Mouse (Mus musculus): ENCODE data around the gene Slc35e3. TPM values are rescaled to one million over a fixed set of nuclear protein-coding genes. Genes with fewer than 3 reads are reported as not detected.

Slc35e3 gene
- polyA plus RNA-seq, 1 experiment = not detected

DNA sequence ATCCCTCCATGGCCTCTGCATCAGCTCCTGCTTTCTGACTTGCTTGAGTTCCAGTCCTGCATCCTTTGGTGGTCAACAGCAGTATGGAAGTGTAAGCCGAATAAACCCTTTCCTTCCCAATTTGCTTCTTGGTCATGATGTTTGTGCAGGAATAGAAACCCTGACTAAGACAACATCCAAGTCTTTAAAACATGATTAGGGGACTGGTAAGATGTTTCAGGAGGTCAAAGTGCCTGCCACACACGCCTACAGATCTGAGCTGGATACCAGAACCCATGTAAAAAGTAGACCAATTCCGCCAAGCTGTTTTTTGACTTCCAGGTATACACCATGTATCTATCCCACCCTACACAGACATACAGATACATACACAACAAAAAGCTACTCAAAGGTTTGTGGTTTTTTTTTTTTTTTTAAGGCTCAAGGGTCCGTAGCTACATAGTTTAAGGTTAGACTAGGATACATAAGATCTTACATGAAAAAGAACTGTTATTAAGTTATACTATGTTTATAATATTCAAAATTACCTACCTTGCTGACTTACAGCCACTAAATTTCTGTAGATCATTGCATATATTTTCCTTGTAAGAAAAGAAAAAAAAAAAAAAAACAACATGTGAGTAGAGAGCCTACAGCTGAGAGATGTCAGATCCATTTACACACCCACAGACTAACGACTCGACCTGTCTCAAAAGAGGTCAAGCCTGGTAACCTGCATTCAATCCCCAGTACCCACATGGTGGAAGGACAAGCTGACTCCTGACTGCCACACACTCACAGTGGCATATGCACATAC, 44.9 kb downstream of the Slc35e3 start:
- Histone ChIP-seq H3K36me3 (ENCODE audit: control insufficient read depth) (peaks cover 97% of the 10 kb centered on the region), H3K4me1 (ENCODE audit: control insufficient read depth) (peaks cover 6% of the 10 kb centered on the region), H3K4me3 (replicated peaks) (no peak overlapping the region), H3K27me3 (ENCODE audit: control insufficient read depth) (no peaks in the 10 kb centered on the region), H3K9me3 (ENCODE audit: control insufficient read depth, low read length) (peaks cover 9% of the 10 kb centered on the region)
- no peak for TF ChIP-seq GATA1 (IDR thresholded peaks at IDR 0.05; ENCODE audit: low read length)
- TF ChIP-seq TAL1 (IDR thresholded peaks at IDR 0.05; ENCODE audit: low read length) = no peak

DNA sequence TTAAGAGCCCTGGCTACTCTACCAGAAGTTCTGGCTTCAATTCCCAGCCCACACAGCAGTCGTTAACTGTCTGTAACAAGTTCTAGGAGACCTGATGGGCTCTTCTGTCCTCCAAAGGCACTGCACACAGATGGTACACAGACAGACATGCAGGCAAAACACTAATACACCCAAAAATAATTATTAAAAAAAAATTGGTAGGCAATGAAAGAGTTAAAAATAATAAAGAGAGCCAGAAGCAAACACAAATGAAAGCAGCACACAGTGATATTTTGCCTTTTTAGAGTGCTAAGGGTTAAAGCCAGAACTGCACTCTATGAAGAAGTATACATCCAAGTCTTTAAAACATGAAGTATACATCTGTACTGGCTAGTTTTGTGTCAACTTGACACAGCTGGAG, 45.7 kb downstream of the Slc35e3 start:
- H3K4me1 ChIP-seq (ENCODE audit: control insufficient read depth) = peaks cover 6% of the 10 kb centered on the region
- H3K27me3 ChIP-seq (ENCODE audit: control insufficient read depth) = no peaks in the 10 kb centered on the region
- peaks cover 99% of the 10 kb centered on the region for H3K36me3 ChIP-seq (ENCODE audit: control insufficient read depth)
- no peak overlapping the region for H3K4me3 ChIP-seq (replicated peaks)
- TF ChIP-seq TAL1 (IDR thresholded peaks at IDR 0.05; ENCODE audit: low read length) = no peak
- no peak for TF ChIP-seq GATA1 (IDR thresholded peaks at IDR 0.05; ENCODE audit: low read length)
- H3K9me3 ChIP-seq (ENCODE audit: control insufficient read depth, low read length) = peaks cover 9% of the 10 kb centered on the region

DNA sequence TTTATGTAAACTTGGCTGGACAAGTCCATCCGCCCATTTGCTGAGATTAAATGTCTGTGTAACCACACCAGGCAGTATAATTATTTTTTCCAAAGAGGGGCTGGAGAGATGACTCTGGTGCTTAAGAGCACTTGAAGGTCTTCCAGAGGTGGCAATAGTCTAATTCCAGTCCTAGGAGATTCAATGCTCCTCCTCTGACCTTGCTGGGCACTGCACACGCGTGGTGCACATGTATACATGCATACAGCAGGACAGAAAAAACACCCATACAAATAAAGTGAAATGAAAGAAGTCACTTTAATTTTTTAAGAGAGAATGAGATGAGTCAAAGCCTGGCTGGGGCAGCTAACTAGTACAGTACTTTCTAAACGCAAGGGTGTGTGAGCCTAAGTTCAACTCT, 46.3 kb downstream of the Slc35e3 start:
- H3K4me1 ChIP-seq (ENCODE audit: control insufficient read depth) = peaks cover 6% of the 10 kb centered on the region
- H3K4me3 ChIP-seq (replicated peaks) = no peak overlapping the region
- H3K9me3 ChIP-seq (ENCODE audit: control insufficient read depth, low read length) = peaks cover 9% of the 10 kb centered on the region
- TF ChIP-seq TAL1 (IDR thresholded peaks at IDR 0.05; ENCODE audit: low read length) (no peak), GATA1 (IDR thresholded peaks at IDR 0.05; ENCODE audit: low read length) (no peak)
- peaks cover 99% of the 10 kb centered on the region for H3K36me3 ChIP-seq (ENCODE audit: control insufficient read depth)
- no peaks in the 10 kb centered on the region for H3K27me3 ChIP-seq (ENCODE audit: control insufficient read depth)

DNA sequence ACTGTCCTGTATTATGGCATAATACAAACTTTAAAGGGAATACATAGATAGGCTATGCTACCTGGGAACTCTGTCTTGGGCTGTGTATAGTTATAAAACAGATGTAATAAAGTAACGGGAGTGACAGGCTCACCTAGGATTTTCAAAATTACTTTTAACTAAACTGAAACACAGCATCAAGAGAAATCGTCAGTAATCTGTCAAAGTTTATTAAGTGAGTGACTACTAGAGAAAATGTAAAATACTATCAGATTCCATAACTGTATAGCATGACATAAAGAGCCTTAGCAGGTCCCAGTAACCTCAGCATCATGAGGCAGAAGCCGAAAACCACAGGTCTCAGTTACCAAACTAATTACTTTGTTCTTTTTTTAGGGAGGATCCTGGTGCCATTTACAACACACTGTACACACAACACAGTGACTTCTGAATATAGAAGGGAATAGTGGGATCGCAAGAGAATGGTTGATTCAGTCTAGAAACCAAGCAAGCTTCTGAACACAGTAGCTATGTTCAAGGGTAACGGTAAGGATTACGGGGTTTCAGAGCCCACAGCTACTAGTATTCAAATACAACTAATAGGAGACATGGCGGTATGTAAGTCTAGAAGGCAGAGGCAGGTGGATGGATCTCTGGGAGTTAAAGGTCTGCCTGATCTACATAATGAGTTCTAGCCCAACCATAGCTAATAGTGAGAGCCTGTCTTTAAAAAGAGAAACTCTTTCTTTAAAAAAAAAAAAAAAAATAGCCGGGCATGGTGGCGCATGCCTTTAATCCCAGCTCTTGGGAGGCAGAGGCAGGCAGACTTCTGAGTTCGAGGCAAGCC, 47.6 kb downstream of the Slc35e3 start:
- Histone ChIP-seq H3K4me1 (ENCODE audit: control insufficient read depth) (peaks cover 6% of the 10 kb centered on the region), H3K27me3 (ENCODE audit: control insufficient read depth) (no peaks in the 10 kb centered on the region), H3K4me3 (replicated peaks) (no peak overlapping the region), H3K9me3 (ENCODE audit: control insufficient read depth, low read length) (peaks cover 9% of the 10 kb centered on the region), H3K36me3 (ENCODE audit: control insufficient read depth) (peaks cover 98% of the 10 kb centered on the region)
- no peak for TF ChIP-seq GATA1 (IDR thresholded peaks at IDR 0.05; ENCODE audit: low read length)
- TF ChIP-seq TAL1 (IDR thresholded peaks at IDR 0.05; ENCODE audit: low read length) = no peak

DNA sequence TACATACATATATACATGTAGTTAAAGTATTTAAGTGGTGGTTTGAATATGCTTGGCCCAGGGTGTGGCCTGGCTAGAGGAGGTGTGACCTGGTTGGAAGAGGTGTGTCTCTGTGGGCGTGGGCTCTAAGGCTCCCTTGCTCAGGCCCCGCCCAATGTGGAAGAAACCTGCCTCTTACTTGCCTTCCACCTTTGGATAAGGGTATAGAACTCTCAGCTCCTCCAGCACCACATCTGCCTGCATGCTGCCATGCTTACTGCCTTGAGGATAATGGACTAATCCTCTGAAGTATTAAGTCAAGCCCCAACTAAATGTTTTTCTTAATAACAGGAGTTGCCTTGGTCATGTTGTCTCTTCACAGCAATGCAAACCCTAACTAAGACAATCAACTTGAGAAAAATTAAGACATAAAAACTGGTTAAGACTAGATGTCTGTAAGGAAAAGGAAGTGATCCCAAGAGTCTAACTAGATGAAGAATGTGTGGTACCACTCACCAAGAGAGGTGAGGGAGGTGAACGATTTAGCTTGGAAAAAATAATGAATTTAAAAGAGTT, 48.5 kb downstream of the Slc35e3 start:
- TF ChIP-seq GATA1 (IDR thresholded peaks at IDR 0.05; ENCODE audit: low read length) (no peak), TAL1 (IDR thresholded peaks at IDR 0.05; ENCODE audit: low read length) (no peak)
- Histone ChIP-seq H3K4me3 (replicated peaks) (no peak overlapping the region), H3K9me3 (ENCODE audit: control insufficient read depth, low read length) (peaks cover 9% of the 10 kb centered on the region), H3K4me1 (ENCODE audit: control insufficient read depth) (peaks cover 6% of the 10 kb centered on the region), H3K27me3 (ENCODE audit: control insufficient read depth) (no peaks in the 10 kb centered on the region), H3K36me3 (ENCODE audit: control insufficient read depth) (peaks cover 97% of the 10 kb centered on the region)

DNA sequence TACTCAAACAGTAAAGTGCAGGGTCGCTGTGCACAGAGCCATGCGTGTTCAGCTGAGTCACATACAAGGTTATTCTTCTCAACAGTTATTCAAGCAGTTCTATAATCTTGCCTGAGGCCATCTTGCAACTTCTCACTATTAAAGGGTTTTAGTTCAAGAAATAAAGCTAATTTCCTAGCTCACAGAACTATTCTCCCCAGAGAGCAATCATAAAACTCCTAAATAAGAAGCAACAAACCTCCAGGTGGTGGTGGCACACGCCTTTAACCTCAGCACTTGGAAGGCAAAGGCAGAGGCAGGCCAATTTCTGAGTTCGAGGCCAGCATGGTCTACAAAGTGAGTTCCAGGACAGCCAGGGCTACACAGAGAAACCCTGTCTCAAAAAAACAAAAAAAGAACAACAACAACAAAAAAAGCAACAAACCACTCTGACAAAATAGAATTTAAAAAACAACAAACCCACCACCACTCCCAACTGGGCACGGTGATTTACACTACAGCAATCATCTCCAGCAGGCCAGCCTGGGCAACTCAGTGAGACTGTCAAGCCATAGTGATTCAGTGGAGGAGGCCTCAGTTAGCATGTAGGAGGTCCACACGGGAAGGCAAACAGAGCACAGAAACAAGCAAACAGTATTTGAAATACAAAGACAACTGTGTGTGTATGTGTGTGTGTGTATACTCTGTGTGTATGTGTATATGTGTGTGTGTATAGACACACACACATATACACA, 49.2 kb downstream of the Slc35e3 start:
- Histone ChIP-seq H3K27me3 (ENCODE audit: control insufficient read depth) (no peaks in the 10 kb centered on the region), H3K4me3 (replicated peaks) (no peak overlapping the region), H3K9me3 (ENCODE audit: control insufficient read depth, low read length) (peaks cover 9% of the 10 kb centered on the region), H3K36me3 (ENCODE audit: control insufficient read depth) (peaks cover 97% of the 10 kb centered on the region), H3K4me1 (ENCODE audit: control insufficient read depth) (peaks cover 6% of the 10 kb centered on the region)
- TF ChIP-seq TAL1 (IDR thresholded peaks at IDR 0.05; ENCODE audit: low read length) (no peak), GATA1 (IDR thresholded peaks at IDR 0.05; ENCODE audit: low read length) (no peak)

DNA sequence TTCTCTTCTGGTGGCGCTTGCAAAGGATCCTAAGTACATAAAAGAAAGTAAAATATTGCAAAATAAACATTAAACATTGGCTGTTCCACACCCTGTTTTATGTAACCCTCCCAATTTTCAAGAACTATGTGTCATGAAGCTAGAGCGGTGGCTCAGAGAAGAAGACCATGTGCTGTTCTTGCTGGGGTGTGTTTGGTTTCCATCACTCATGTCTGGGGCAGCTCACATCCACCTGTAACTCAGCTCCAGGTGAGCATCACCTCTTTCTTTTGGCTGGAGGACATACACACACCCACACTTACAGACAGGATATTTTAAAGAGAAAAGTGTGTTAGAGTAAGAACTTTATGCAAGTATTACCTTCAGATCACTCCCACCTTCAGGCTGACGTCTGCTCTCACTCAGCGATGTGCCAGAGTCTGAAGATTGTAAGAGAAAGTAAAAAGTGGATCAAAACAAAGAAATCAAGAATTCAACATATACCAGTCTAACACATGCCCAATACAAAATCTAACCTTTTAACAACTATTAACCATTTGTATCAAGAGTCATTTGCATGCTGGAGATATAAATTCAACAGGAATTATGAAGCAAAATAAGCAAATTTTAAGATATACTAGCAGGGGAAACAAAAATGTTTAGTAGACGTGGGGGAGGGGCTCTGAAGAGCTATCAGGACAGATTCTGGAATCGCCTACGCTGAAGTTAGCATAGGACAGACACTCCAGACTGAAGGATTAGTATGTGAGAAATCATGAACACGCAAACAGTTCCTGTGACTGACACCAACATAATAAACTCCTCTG, 49.9 kb downstream of the Slc35e3 start:
- Histone ChIP-seq H3K9me3 (ENCODE audit: control insufficient read depth, low read length) (peaks cover 9% of the 10 kb centered on the region), H3K27me3 (ENCODE audit: control insufficient read depth) (no peaks in the 10 kb centered on the region), H3K36me3 (ENCODE audit: control insufficient read depth) (peaks cover 96% of the 10 kb centered on the region), H3K4me1 (ENCODE audit: control insufficient read depth) (peaks cover 6% of the 10 kb centered on the region), H3K4me3 (replicated peaks) (no peak overlapping the region)
- TF ChIP-seq GATA1 (IDR thresholded peaks at IDR 0.05; ENCODE audit: low read length) = no peak
- no peak for TF ChIP-seq TAL1 (IDR thresholded peaks at IDR 0.05; ENCODE audit: low read length)

DNA sequence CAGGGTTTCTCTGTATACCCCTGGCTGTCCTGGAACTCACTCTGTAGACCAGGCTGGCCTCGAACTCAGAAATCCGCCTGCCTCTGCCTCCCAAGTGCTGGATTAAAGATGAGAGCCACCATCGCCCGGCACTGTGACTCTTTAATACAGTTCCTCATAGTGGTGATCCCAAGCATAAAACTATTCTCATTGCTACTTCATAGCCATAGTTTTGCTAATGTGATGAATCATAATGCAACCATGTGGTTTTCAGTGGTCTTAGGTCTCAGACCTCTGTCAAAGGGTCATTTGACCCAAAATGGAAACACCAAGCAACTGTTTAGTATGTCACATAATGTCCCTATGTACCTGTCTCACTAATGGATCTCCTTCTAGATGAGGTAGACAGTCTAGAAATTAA, 50.6 kb downstream of the Slc35e3 start:
- Histone ChIP-seq H3K27me3 (ENCODE audit: control insufficient read depth) (no peaks in the 10 kb centered on the region), H3K4me1 (ENCODE audit: control insufficient read depth) (peaks cover 6% of the 10 kb centered on the region), H3K4me3 (replicated peaks) (no peak overlapping the region), H3K36me3 (ENCODE audit: control insufficient read depth) (peaks cover 96% of the 10 kb centered on the region), H3K9me3 (ENCODE audit: control insufficient read depth, low read length) (peaks cover 9% of the 10 kb centered on the region)
- TF ChIP-seq TAL1 (IDR thresholded peaks at IDR 0.05; ENCODE audit: low read length) (no peak), GATA1 (IDR thresholded peaks at IDR 0.05; ENCODE audit: low read length) (no peak)
